Mouse (Mus musculus) cerebellum, postnatal 4 days (tissue): ENCODE measurements at regions not wholly inside any gene's neighbourhood (a gene's known extent, or its start where the extent isn't known, plus 50 kb on each side); places are given as distances from the start of the nearest gene placed in this dataset.

Experiments
- DNase-seq, 2 experiments: peaks; one replicate each; pipeline ENCODE4 v3.0.0; 2022; ENCODE audit warnings: low spot score in 2 of 2, mixed read lengths in 1 of 2

- no peak for DNase-seq
Measured at GRCm38 (mm10) chr11:31819964-31820363, 52.0 kb upstream of the Cpeb4 start.

- no peak for DNase-seq
Measured at GRCm38 (mm10) chr11:31821479-31822411, 50.3 kb upstream of the Cpeb4 start.
